Mouse (Mus musculus) fat pad, adult 2 months (tissue): ENCODE results near the gene Gpr18.

Experiments used
- DNase-seq: peaks from one replicate; pipeline ENCODE4 v3.0.0-alpha.2; 2011; ENCODE audit warnings: low read depth, low spot score; ENCODE audit errors: extremely low read depth

The Gpr18 gene

GRCm38 (mm10) chr14:121949897-121950296, 34.3 kb upstream of the Gpr18 start:
- no peak for DNase-seq

GRCm38 (mm10) chr14:121949436-121949835, 33.9 kb upstream of the Gpr18 start:
- DNase-seq, result no peak

- no peak for DNase-seq
These were observed 32.4 kb upstream of the Gpr18 start for GRCm38 (mm10) chr14:121947966-121948365.

GRCm38 (mm10) chr14:121947201-121947760, 31.7 kb upstream of the Gpr18 start:
- DNase-seq, result no peak

GRCm38 (mm10) chr14:121946728-121947127, 31.1 kb upstream of the Gpr18 start:
- no peak for DNase-seq

- DNase-seq, result no peak
These were observed 30.6 kb upstream of the Gpr18 start for GRCm38 (mm10) chr14:121946131-121946530.

GRCm38 (mm10) chr14:121939582-121939981, 24.0 kb upstream of the Gpr18 start:
- no peak for DNase-seq

- no peak for DNase-seq
These were observed 22.9 kb upstream of the Gpr18 start for GRCm38 (mm10) chr14:121938256-121939191.

GRCm38 (mm10) chr14:121937601-121938255, 22.1 kb upstream of the Gpr18 start:
- DNase-seq, result no peak

GRCm38 (mm10) chr14:121936856-121937255, 21.3 kb upstream of the Gpr18 start:
- no peak for DNase-seq

- no peak for DNase-seq
These were observed 20.8 kb upstream of the Gpr18 start for GRCm38 (mm10) chr14:121936356-121936755.

- DNase-seq, result no peak
These were observed 19.0 kb upstream of the Gpr18 start for GRCm38 (mm10) chr14:121934597-121934946.

GRCm38 (mm10) chr14:121933906-121934596, 18.5 kb upstream of the Gpr18 start:
- DNase-seq, result no peak

GRCm38 (mm10) chr14:121932180-121932579, 16.6 kb upstream of the Gpr18 start:
- DNase-seq, result peak; percentile 23

- DNase-seq, result no peak
These were observed 16.0 kb upstream of the Gpr18 start for GRCm38 (mm10) chr14:121931594-121931993.

- DNase-seq, result no peak
These were observed 15.3 kb upstream of the Gpr18 start for GRCm38 (mm10) chr14:121930731-121931383.

GRCm38 (mm10) chr14:121929243-121929951, 13.8 kb upstream of the Gpr18 start:
- DNase-seq, result no peak

- DNase-seq, result no peak
These were observed 13.0 kb upstream of the Gpr18 start for GRCm38 (mm10) chr14:121928375-121929137.

GRCm38 (mm10) chr14:121927451-121927850, 11.9 kb upstream of the Gpr18 start:
- no peak for DNase-seq
